Mouse (Mus musculus): Measurements from ENCODE around the gene Pcbp4. TPM values are rescaled to one million over a fixed set of nuclear protein-coding genes. Genes with fewer than 3 reads are reported as not detected.
"Not testable (repeated sequence)": the region's sequence is repeated elsewhere in the genome, so short reads cannot be mapped to it uniquely, and the experiment has no call there.

Pcbp4 gene
- total RNA-seq, 2 experiments from 2014 or later: 151 to 170 TPM

DNA sequence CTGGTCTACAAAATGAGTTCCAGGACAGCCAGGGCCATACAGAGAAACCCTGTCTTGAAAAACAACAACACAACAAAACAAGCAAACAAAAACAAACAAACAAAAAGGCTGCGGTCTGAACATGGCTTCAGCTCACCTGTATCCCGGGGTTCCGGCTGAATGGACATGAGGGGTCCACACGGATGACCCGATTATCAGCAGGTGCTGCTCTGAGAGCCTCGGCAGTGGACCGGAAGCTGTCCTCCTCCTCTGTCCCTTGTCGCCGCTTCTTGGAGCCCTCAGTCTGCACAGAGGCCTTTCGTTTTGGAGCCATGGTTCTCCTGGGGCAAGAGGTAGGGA, 22.5 kb downstream of the Pcbp4 start, which contains the start of gene Rrp9:
Gene Rrp9, plus strand, starts transcription at position 301 of the 339 bp plus-strand sequence.
- DNase-seq (ENCODE audit: low spot score in 2 of 2): no peak
- intact Hi-C loops (cut with DNase I): loop anchor here (2.0 kb wide), 1 partner anchor 29 kb away; the partner anchor contains the start of genes Abhd14a and Abhd14b

DNA sequence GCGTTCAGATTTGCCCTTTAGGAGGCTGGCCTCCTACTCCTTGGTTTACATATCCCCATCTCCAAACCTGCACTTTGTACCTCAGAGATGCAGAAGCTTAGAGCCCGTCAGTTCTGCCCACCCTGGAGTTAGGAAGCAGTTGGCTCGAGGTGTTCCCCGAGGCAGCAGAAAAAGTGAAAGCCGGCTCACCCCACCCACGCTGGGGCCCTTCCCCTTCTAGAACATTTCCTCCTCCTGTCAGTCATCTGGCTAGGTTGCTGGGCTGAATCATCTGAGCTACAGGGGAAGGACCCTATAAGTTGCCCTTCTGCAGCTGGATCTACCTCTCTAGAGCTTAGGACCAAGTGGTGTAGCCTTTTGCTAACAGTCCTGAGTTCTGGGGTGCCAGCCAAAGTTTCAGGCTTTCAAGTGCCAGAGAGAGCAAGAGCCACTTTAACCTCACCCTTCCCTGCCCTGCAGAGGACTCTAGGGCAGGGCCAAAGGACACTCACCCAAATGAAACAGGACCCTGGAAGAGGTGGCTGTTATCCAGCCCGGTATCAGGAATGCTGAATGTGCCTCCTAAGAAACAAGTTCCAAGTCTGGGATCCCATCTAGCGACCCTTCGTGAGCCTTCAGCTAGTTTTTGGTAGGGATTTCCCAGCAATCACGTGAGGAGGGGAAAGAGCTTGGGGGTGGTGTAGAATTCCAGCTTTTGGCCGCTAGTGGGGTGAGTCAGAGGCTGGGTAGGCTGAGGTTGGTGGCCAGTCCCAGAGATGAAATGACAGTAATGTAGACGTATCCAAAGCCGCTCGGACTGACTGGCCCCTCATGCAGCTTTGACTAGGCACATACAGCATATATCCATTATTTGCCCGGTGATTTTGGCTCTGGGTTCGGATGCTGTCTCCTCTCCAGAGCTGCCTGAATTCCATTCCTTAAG, 23.2 kb downstream of the Pcbp4 start:
- intact Hi-C loops (cut with DNase I): loop anchor here (2.0 kb wide), 1 partner anchor 29 kb away; the partner anchor contains the start of genes Abhd14a and Abhd14b

DNA sequence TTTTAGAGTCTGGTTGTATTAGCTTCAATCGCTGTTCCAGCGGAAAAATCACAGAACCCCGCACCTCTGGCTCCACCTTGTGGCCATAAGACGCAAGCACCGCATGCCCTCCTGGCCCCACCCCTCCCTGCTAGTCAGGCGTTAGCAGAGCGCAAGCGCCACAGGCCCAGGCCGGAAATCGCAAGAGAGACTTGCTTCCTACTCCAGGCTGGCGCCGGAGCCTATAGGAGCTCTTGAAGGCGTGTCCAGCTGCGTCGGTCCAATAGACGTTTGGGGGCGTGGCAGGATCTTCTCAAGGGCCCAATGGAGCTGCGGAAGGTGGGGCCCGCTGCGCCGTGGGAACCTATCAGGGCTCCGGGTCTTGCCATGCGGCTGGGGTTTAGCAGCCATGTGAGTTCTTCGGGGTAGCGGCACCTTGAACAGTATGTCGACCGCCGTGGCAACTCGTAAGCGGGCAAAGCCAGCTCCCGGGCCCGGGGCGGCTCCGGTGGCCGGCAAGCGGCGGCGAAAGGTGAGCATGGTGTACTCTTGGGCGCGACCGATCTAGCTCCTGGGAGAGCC, 23.9 kb downstream of the Pcbp4 start, which contains the start of gene Parp3:
Gene Parp3, minus strand, starts transcription at position 26 of the 561 bp plus-strand sequence.
- peak; percentile 99 to 100 for DNase-seq (ENCODE audit: low spot score in 2 of 2)
- intact Hi-C loops (cut with DNase I): loop anchor here (2.0 kb wide), 1 partner anchor 30 kb away; the partner anchor contains the start of genes Abhd14a and Abhd14b

More for the DNA sequence above, 23.2 kb downstream of the Pcbp4 start:
- no peak for DNase-seq (ENCODE audit: low spot score in 2 of 2)

DNA sequence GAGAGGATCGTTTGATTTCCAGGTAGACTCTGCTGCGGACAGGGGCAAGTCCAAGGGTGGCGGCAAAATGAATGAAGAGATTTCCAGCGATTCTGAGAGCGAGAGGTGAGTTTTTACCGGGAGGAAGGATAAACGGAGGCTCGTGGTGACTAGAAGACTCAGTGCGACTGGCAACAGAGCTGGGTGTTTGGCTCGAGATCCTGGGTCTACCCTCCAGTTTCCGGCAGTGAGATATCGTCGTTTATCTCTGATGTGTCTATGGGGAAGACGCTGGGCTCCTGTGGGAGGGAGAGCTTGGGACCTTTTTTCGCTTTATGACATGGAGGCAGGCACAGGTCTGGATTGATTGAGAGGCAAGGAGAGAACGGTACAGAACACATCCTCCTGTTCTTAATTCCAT, 24.6 kb downstream of the Pcbp4 start:
- intact Hi-C loops (cut with DNase I): loop anchor here (2.0 kb wide), 1 partner anchor 31 kb away; the partner anchor contains the start of genes Abhd14a and Abhd14b
- DNase-seq (ENCODE audit: low spot score in 2 of 2): no peak

DNA sequence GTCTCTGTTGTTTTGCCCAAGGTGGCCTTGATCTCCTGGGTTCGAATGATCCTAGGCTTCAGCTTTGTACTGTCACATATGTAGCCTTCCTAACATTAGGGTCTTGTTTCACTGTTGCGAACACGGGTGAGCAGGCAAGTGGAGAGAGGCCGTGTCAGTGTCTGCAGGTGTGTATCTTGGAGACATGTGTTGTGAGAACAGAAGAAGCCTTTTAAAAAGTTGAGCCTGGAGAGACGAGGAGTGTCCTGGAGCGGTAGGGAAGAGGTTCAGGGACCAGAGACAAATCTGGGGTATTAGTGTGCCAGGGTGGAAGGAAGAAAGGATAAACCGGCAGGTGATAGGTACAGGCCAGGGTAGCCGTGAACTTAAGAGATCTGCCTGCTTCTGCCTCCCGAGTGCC, 25.0 kb downstream of the Pcbp4 start:
- intact Hi-C loops (cut with DNase I): no loop called here
- no peak for DNase-seq (ENCODE audit: low spot score in 2 of 2)

DNA sequence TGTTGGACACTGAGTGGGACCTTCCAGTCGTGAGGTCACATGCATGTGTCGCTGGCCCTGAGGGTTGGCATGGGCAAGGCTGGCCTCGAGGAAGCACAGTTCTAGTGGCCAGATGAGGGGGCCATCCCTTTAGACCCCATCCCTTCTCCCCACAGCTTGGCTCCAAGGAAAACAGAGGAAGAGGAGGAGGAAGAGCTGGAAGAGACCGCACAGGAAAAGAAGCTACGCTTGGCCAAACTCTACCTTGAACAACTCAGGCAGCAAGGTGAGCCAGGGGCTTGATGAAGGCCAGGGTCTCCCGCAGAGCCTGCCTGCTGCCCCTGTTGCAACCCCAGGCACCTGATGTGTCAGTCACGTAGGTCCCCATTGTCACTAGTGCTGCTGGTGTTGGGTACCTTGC, 27.4 kb downstream of the Pcbp4 start:
- no peak for DNase-seq (ENCODE audit: low spot score in 2 of 2)
- intact Hi-C loops (cut with DNase I): no loop called here

DNA sequence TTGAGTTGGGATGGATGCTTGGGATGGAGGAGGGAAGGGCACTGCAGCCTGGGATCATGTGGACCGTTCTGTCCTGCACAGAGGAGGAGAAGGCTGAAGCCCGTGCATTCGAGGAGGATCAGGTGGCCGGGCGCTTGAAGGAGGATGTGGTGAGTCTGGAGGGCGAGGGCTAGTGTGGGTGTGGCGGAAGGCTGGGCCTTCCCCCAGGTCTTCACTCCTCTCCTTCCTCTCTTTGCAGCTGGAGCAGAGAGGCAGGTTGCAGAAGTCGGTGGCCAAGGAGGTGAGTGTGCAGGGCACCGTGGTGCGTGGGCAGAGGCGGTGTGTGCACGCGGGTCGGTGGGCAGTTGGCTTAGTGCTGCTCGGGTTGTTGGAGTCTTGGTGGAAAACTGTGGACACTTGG, 28.0 kb downstream of the Pcbp4 start:
- no peak for DNase-seq (ENCODE audit: low spot score in 2 of 2)
- intact Hi-C loops (cut with DNase I): no loop called here

DNA sequence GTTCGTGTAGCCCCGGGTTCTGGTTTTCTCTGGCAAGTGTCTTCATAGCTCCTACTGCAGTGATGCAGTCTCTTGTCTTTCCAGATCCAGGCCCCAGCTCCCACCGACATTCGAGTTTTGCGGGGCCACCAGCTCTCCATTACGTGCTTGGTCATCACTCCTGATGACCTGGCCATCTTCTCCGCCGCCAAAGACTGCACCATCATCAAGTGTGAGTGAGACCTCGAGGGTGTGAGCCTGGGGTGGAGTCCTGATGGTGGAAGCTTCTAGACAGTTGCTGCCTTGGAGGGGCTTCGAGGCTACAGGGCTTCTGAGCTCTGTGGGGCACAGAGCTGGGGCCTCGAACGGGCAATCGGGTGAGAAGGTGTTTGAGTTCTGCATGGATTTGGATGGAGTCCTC, 28.6 kb downstream of the Pcbp4 start:
- intact Hi-C loops (cut with DNase I): no loop called here
- no peak for DNase-seq (ENCODE audit: low spot score in 2 of 2)

DNA sequence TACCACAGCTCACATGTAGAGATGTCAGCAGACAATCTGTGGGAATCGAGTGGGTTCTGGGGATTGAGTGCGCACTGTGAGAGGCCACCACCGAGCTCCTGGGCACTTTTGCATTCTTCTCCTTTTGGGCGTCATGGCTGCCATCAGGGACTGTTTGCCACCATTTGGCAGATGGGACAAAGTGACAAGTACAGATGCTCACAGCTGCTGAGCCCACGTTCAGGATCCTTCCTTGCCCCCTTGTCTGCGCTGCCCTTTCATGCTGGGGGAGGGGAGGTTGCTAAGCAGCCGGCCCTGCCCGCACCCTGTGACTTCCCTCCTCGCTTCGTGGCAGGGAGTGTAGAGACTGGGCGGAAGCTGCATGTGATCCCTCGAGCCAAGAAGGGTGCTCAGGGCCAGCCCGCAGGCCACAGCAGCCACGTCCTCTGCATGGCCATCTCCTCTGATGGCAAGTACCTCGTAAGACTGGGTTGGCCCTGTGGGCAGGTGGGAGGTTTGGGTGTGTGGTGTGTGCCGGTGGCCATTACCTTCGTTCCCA, 29.6 kb downstream of the Pcbp4 start:
- no peak for DNase-seq (ENCODE audit: low spot score in 2 of 2)
- intact Hi-C loops (cut with DNase I): no loop called here

DNA sequence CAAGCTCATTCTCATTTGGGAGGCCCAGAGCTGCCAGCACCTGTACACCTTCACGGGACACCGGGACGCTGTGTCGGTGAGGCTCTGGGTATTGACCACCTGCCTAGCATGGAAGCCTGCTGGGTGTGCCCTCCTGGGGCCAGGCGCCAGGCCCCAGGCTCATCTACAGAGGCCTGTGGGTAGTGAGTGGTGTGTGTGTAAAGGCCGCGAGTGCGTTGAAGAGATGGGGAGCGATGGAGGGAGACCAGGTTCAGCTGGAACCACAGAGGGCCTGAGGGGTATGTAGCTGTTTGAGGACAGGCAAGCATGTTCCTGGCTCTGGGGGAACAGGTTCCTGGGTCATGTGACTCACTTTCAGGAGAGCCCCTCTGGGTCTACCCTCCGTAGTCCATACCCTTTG, 30.0 kb downstream of the Pcbp4 start:
- intact Hi-C loops (cut with DNase I): no loop called here
- no peak for DNase-seq (ENCODE audit: low spot score in 2 of 2)

DNA sequence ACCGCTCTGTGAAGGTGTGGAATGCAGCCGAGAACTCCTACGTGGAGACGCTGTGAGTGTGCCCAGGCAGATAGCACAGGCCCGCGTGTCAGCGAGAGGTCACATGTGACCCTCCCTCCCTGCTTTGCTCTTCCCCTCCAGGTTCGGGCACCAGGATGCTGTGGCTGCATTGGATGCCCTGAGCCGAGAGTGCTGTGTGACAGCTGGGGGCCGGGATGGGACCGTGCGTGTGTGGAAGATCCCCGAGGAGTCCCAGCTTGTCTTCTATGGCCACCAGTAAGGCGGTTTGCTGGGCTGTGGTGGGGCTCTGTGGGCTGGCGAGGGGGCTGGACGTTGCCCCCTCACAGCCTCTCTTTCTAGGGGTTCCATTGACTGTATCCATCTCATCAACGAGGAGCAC, 30.5 kb downstream of the Pcbp4 start:
- intact Hi-C loops (cut with DNase I): no loop called here
- DNase-seq (ENCODE audit: low spot score in 2 of 2): no peak

DNA sequence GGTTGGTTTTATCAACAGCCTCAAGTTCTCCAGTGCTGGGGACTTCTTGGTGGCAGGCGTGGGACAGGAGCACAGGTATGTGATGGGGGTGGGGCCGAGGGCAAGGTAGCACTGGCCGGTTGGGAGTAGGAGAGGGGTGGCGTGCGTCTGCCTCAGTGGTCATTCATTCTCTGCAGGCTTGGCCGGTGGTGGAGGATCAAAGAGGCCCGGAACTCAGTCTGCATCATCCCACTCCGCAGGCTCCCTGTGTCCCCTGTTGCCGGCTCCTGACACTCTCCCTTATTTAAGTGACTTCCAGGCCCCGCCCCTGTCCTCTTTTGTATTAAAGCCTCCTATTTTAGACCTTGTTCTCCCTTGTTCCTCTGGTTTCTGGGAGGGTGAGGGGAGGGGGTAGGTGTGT, 32.0 kb downstream of the Pcbp4 start:
- no peak for DNase-seq (ENCODE audit: low spot score in 2 of 2)

DNA sequence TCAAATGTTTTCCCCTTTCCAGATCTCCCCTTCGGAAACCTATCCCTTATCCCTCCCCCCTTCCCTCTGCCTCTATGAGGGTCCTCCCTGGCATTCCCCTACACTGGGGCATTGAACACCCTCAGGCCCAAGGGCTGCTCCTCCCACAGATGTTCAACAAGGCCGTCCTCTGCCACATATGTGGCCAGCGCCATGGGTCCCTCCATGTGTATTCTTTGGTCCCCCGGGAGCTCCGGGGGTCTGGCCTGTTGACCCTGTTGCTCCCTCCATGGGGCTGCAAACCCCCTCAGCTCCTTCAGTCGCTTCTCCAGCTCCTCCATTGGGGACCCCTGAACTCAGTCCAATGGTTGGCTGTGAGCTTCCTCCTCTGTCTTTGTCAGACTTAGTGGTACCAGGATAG, 34.5 kb downstream of the Pcbp4 start:
- DNase-seq (ENCODE audit: low spot score in 2 of 2); intact Hi-C loops (cut with DNase I): not testable (repeated sequence)

More for the DNA sequence above, 32.0 kb downstream of the Pcbp4 start:
- intact Hi-C loops (cut with DNase I): no loop called here

DNA sequence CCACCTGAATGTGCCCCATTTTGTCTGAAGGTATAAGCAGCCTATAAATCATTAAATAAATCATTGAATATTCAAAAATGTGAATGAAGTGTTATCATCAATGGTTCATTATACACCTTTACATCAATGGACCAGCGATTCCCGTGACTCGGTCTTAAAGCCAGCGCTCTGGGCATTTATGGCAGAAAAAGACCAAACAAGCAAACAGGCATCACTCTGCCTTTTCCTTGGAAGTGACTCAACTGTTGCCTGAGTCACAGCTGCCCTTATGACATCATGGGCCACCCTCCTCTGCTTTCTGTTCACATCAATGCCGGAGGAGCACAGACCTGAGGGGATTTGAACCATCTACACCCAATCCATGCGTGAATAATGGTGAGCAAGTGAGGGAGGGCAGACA, 46.6 kb downstream of the Pcbp4 start, which contains the start of gene Iqcf1:
Gene Iqcf1, plus strand, starts transcription at position 301 of the 400 bp plus-strand sequence.
- intact Hi-C loops (cut with DNase I): no loop called here
- no peak for DNase-seq (ENCODE audit: low spot score in 2 of 2)

DNA sequence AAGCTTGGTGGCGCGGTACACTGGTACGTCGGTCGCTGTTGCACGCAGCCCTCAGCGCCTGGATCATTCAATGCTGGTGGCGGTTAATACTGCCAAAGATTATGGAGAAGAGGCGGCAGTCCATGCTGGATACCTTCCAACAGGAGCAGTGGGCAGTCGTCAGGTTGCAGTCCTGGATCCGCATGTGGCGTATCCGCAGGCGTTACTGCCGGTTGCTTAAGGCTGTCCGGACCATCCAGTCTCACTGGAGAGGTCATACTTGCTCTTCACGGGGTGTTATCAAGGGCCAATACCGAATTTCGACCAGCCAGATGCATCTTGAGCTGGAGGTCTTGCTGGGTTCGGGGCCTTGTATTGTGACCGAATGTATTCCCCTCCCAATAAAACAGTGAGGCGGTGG, 48.8 kb downstream of the Pcbp4 start:
- no peak for DNase-seq (ENCODE audit: low spot score in 2 of 2)
- intact Hi-C loops (cut with DNase I): no loop called here

DNA sequence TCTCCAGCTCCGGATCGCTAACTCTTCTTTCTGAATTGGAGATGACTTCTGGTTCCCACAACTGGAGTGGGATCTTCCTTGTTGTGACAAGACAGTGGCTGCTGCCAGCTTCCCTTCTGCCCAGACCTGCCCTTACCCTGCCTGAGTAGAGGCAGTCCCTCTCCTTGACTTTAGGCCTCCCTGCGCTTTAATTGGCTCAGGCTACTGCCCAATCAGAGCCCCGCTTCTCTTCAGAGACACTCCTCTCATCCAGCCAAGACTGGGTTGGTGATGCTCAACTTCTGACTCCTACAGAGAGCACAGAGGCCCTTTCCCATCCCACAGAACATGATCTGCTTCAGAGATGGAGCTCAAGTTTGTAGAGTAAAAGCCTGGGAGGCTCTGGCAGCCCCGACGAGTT, 51.2 kb downstream of the Pcbp4 start:
- no peak for DNase-seq (ENCODE audit: low spot score in 2 of 2)
- intact Hi-C loops (cut with DNase I): no loop called here

DNA sequence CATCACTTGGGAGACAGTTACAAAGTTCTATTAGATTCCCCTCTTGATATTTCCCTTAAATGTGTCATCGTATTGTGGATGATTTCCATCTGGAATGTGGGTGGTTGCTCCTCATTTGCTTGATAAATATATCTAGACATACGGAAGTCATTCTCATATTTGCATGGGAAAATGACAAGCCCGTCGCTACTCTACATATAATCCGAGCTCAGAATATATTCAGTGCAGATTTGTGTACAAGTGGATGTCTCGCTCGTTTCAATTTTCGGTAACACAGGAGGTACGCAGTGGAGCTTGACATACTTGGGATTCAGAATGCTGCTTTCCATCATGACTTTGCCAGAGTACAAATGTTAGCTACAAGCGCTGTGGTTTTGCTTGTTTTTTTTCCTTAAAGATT, 56.3 kb downstream of the Pcbp4 start:
- intact Hi-C loops (cut with DNase I): no loop called here

DNA sequence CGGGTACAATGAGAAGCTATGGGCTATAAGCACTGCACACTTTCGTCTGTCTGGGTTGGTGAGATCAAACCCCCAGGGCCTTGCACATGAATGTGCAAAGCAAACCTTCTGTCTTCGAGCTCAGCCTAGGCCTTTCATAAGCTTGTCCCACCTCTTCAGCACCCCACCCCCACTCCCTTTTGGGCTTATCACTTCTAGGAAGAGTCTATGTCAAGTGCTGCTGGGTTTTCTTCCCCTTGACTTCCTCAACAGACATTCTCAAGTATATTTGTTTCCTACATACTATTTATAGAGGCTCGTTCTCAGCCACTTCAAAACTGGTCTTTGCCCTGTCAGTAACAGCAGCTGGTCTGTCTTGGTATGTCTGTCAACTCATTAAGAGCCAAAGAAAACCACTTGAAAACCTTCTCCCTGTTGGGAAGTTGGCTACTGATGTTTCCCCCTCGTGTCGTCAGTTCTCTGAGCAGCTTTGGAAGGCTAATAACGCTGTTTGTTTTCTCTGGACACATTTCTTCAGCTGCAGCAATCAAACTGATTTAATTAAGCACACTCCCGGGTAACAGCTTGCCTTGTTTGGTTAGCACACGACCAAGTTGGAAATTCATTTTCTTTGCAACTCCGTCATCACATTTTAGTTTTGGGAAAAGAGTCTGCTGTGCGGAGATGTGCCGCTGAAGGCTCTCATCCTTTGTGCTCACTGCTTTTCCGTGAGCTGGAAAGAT, 59.8 kb downstream of the Pcbp4 start:
- peak; percentile 13 to 37 for DNase-seq (ENCODE audit: low spot score in 2 of 2)
- intact Hi-C loops (cut with DNase I): no loop called here

More for the DNA sequence above, 56.3 kb downstream of the Pcbp4 start:
- peak in 1 of 2 experiments; percentile 17 for DNase-seq (ENCODE audit: low spot score in 2 of 2)

DNA sequence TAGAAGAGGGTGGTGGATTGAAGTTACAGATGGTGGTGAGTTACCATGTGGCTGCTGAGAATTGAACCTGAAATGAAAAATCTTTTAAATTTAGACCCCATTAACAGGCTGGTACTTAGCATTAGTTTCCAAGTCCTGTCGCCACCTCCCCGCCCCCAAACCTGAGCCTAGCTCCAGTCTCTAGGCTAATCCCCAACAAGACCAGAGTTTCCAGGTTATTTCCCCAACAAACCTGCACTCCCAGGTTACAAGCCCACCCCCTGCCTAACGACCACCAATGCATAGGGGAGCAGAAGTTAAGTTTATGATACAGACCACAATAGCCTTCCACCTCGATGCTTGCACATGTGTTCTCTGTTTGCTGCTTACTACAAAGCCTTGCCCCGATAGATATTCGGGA, 60.5 kb downstream of the Pcbp4 start:
- intact Hi-C loops (cut with DNase I): no loop called here
- no peak for DNase-seq (ENCODE audit: low spot score in 2 of 2)

Measured in left cerebral cortex, postnatal 14 days (tissue).